Mouse (Mus musculus) embryonic fibroblast, embryonic 13.5 days (primary cell): ENCODE results near the gene Crip1.

Experiments used
- CTCF ChIP-seq: IDR thresholded peaks from 2 replicates; pipeline ENCODE4 v1.5.1; 2011; ENCODE audit warnings: mild to moderate bottlenecking, control low read depth, low read length, moderate library complexity, borderline replicate concordance; ENCODE audit not compliant: insufficient read depth
- POLR2A ChIP-seq: IDR thresholded peaks from 2 replicates; pipeline ENCODE4 v1.6.1; 2011; ENCODE audit warnings: low read depth, mild to moderate bottlenecking, control low read depth, low read length, moderate library complexity

DNA sequence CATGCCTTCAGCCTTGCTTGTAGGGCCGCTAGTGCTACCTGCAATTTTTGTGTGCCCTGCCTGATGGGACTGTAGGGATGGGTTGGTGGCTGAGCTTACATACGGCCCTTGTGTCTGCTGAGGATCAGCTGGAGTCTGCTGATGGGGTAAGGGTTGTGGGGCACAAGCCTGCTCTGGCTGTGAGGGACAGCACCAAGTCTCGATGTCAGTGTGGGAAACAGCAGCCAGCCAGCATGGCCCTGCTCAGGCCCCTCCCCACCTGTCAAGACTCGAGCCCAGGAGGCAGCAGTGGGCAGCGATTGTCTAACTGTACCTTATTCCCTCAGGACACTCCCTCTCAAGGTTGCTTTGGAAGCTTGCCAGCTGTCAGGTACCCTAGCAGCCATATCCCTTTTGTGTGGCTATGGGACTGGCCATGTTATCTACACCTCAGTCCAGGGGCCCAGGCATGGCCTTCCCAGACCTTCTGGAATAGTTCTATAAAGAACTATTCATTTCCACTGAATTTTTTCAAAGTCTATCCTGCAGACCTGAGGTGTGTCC, 12.2 kb upstream of the Crip1 start:
- TF ChIP-seq CTCF (no peak), POLR2A (no peak)
